Mouse (Mus musculus) liver, postnatal 0 days (tissue): ENCODE measurements around the gene Eif2b3.

Experiments used
- CTCF ChIP-seq: sonication (generic); IDR thresholded peaks from 2 replicates; pipeline ENCODE4 v1.5.1; 2016; ENCODE audit warnings: antibody characterized with exemption, low read depth
- EP300 ChIP-seq: IDR thresholded peaks from 2 replicates; pipeline ENCODE4 v1.6.1; 2016; ENCODE audit warnings: antibody characterized with exemption, low read depth, mild to moderate bottlenecking

GRCm38 (mm10) chr4:117123546-117124217 lies 104.5 kb downstream of the Eif2b3 start:
- no peak for TF ChIP-seq CTCF
- no peak for TF ChIP-seq EP300
